Mouse (Mus musculus) kidney, adult 18-20 months (tissue): ENCODE measurements around the gene Sat2.
A peak's percentile ranks its signal among the peaks of the same experiment; 100 is the strongest.

ENCODE experiments used
- DNase-seq: peaks from one replicate; pipeline ENCODE4 v3.0.0; 2021

Sat2 gene

GRCm38 (mm10) chr11:69672211-69672706 is 50.4 kb downstream of the Sat2 start, which contains the start of gene Eif4a1:
TSS of gene Eif4a1 (minus strand) at chr11:69672423.
- peak; percentile 100 for DNase-seq
